Mouse (Mus musculus) kidney, postnatal 4 days (tissue): ENCODE measurements at regions not wholly inside any gene's neighbourhood (a gene's known extent, or its start where the extent isn't known, plus 50 kb on each side); places are given as distances from the start of the nearest gene placed in this dataset.

Experiments
- DNase-seq, 2 experiments: peaks; one replicate each; pipeline ENCODE4 v3.0.0; 2021; ENCODE audit warnings: mixed read lengths in 2 of 2

- DNase-seq = no peak
Observed at GRCm38 (mm10) chr8:125367374-125367773, 202.2 kb downstream of the Sipa1l2 start.

DNA sequence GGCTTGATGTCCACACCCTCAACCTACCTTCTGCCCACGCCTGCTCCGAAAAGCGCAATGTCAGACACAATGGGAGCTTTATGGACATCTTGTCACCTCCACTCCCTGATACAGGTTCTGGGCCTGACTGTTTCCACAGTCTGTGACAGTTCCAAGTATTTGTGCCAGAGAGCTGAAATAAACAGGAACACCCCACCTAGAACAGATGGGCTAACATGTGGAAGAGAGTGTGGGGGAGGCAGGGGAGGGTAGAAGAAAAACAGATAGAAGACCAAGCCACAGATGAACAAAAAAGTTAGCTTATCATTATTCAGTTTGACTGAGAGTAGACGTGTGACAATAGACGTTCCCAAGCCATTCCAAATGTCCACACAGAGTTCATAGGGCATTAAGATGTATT is 204.6 kb downstream of the Sipa1l2 start:
- DNase-seq = no peak

DNA sequence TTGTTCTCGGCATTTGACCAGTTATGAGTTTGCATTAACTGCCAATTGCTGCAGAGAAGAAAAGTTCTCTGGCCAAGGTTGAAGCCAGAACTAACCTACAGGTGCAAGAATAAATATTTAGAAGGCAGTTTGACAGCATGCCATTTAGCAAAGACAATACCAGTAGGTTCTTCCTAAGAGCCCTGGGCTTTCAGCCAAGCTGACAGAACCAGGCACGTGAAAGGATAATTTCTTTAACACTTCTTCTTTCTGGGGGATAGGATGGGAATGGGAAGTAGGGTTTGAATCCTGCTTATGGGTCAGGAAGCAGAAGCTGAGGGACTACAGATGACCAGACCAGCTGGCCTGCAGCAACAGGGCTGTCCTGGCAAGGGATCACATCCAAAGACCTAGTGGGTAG is 210.2 kb downstream of the Sipa1l2 start:
- no peak for DNase-seq

GRCm38 (mm10) chr8:125357759-125358158 is 211.8 kb downstream of the Sipa1l2 start:
- DNase-seq = no peak

GRCm38 (mm10) chr8:125355059-125355509 is 214.5 kb downstream of the Sipa1l2 start:
- DNase-seq = no peak

- DNase-seq = no peak
Observed at GRCm38 (mm10) chr8:125352276-125352675, 217.3 kb downstream of the Sipa1l2 start.

GRCm38 (mm10) chr8:125351486-125352032 is 218.0 kb downstream of the Sipa1l2 start:
- no peak for DNase-seq

DNA sequence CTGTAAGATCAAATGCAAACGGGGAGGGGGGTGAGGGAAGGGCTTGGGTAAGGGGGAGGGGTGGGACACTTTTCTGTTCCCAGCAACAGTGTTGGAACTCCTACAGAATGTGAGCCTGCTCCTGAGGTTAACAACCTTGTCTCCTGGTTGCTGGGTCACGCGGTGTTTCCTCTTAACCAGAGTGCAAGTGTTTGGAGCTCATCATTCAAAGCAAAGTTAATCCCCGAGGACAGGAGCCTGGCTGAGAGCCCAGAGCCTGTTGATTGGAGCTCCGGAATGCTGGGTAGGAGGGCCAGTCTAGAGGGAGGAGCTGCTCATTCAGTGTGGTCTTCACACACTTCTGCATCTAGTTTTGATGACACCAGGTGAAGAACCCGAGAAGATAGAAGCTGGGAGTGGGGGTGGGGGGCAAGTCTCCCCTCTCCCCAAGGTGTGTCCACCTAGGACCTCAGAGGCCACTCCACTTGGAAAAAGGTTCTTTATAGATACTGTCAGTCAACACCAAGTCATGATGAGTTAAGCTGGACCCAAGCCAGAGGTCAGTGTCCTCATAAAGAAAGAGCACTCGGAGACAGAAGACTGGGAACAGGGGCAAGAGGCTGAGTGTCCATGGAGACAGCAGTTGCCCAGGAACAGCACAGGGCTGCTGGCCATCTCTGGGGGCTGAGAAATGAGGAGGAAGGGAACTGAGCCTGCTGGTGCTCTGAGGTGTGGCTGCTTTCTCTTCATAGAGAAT is 220.2 kb downstream of the Sipa1l2 start:
- DNase-seq = peak; percentile 92 to 94

GRCm38 (mm10) chr8:125346182-125346581 is 223.4 kb downstream of the Sipa1l2 start:
- no peak for DNase-seq

DNA sequence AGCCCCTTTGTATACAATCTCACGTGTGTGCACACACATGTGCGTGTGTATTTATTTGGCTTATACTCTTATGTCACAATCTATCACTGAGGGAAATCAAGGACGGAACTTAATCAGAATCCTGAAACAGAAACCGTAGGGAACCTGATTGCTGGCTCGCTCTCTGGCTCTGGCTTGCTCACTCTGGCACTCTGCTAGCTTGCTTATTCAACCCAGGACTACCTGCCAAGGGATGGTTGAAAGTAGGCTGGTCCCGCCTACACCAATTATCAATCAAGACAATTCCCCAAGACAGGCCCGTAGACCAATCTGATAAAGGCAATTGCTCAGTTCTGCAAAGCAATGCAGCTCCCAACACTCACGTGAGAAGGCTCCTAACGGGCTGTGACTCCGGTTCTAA is 224.0 kb downstream of the Sipa1l2 start:
- no peak for DNase-seq

DNA sequence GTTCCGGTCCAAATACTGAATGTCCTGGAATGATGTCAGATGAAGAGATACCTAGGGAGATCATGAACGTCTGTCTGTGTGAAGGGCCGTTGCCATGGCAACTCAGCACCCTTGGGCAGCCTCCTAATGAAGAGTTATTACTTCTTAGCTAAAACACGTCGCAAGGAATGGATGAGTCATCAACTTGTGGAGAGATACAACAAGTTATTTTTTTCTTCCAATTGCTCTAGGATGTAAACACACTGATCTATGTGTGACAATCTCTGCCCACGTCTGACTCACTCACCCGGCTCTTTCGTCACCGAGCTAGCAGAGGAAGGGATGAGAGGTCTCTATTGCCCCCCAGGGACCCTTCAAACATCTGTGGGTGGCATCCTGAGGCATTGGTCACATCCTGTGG is 225.7 kb downstream of the Sipa1l2 start:
- no peak for DNase-seq

DNA sequence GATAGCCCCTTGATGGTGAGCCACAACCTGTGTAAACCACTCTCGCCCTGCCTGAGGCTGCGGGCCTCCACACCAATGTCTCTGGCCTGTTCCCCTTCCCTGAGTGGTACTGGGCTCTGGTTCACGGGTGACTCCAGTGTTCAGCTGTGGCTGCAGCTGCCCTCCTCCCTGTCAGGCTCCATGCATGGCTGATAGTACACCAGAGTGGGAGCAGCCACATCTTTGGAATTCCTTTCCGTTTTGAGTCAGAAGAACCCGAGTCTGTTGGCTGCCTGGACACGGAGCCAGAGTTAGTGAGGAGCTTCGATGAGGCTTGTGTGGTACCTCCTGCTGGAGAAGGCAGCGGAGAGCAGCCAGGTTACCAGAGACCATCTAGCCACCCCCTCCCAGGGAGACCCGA is 227.1 kb downstream of the Sipa1l2 start:
- peak in 1 of 2 experiments; percentile 54 for DNase-seq

- no peak for DNase-seq
Observed at GRCm38 (mm10) chr8:125341606-125342005, 228.0 kb downstream of the Sipa1l2 start.

- peak; percentile 60 to 75 for DNase-seq
Observed at GRCm38 (mm10) chr8:125338222-125338621, 231.4 kb downstream of the Sipa1l2 start.

DNA sequence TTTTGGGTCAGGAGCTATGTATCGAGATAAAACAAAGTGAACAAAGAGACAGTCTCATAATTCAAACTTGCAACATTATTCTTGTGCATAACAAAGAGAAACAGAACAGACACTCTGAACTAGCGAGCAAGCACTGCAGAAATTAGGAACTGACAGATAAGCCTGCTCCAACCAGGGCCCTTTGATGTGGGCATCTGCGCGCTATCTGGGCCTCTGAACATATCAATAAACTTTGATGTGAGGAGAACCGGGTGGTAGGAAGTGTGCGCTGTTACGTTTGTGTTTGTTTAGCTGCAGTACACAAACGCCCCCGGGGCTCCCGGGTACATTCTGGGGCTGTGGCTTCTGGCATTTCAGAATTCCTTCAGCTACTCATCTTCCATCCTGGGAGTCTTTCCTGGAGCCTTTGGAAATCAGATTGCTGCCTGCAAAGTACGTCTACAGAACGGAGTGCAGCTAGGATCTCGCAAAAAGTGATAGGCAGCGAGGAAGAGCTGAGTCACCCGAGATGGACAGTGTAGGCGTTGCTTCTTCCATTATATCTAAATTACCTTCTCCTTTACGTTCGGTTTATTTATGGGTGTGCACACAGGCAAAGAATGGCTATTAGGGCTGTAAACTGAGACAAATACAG is 232.0 kb downstream of the Sipa1l2 start:
- no peak for DNase-seq

- DNase-seq = no peak
Observed at GRCm38 (mm10) chr8:125336799-125337198, 232.8 kb downstream of the Sipa1l2 start.

DNA sequence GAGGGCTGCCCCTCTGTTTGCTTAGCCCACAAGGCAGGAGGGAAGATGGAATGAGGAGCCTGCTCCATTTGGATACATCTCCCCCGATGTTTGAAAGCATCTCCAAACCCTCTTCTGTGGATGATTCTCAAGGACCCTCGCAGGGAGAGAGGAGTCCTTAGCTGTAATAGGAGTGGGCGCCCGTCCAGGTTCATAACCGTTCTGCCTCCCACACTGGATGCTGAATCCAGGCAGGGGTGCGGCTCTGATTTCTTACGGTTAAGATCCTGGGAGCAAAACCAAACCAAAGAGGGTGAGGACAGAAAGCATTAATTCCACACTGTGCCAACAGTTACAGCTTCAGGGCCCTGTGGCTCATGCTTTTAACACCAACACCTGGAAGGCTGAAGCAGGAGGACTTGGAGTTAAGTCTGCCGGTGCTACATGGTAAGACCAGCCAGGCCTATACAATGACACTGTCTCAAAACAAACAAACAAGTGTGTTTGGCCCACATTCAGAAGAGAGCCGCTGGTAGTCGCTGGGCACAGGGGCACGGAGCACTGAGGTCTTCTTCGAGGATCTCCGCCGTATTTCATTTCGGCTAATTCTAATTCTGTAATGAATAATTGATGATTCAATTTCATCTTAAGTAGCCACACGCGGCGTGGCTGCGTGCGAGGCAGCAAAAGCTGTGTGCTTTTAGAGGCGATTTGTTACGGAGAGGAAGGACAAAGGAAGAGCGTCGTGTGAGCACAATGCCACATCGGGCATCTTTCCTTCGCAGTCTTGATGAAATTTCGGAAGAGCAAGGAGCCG is 233.8 kb downstream of the Sipa1l2 start:
- peak; percentile 60 to 66 for DNase-seq

GRCm38 (mm10) chr8:125335171-125335570 is 234.4 kb downstream of the Sipa1l2 start:
- no peak for DNase-seq

DNA sequence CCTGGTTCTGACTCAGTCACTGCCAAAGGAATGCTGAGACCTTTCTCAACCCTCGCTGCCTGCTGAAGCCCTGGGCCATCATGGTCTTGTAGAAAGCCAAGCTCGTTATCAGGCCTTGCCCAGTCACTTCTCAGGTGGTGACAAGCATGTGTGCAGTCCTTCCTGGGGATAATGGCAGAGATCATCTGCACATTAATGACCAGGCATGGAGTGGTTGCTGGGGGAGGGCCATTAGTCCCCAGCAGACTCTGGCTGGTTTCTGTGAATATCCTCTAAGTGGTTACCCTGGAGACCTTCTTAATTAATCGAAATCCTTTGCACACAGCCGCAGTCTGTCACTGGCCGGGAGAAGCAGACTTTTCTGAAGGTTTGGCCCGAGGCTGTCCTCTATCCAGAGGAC is 239.0 kb downstream of the Sipa1l2 start:
- DNase-seq = no peak

- DNase-seq = no peak
Observed at GRCm38 (mm10) chr8:125328650-125329049, 241.0 kb downstream of the Sipa1l2 start.

DNA sequence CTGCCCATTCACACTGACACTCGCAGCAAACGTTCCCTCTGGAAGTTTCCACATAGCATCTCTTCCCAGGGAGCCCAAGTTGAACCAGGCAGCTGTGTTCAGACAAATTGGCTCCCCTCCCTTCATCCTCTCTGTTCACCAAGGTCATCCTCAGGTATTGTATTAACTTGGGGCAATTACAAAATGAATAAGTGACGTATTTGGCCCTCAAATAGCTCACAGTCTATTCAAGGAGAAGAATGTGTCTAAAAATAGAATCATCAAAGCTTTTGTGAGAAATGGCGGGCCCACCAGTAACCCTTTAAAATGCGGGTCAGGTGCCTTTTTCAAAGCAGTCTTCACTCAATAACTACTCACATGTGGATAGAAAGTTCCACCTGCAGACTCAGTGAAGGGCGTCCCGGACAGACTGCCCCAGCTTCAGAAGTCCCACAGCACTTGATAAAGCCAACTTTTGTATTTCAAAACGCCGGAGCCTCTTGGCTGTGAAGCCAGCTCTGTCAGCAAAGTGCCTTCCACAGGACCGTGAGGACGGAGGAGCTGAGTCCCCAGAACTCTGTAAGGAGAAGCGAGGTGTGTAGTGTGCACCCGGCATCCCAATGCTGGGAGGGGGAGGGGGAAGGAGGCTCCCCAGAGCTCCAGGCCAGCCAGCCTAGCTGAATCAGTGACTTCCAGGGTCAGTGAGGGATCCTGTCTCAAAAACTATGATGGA is 241.9 kb downstream of the Sipa1l2 start:
- DNase-seq = no peak

- DNase-seq = no peak
Observed at GRCm38 (mm10) chr8:125327006-125327405, 242.6 kb downstream of the Sipa1l2 start.

DNA sequence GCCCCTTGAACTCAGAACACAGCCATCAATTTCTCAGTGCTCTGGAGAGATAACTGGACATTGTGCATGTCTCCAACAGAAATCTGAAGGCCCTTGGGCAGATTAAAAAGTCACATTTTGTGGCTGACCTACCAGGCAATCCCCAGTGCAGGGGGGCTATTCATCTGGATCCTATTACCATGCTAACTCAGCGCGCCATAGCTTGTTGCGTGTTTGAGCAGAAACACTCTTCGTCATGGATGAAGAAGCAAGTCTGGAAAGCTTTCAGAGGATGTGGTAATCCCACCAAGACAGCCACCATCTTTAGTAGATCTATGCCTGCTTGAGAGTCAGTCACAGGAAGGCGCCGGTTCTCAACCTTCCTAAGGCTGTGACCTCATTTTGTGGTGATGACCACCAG is 243.9 kb downstream of the Sipa1l2 start:
- DNase-seq = no peak
